Mouse (Mus musculus): Measurements from ENCODE around the gene Alk.

DNA sequence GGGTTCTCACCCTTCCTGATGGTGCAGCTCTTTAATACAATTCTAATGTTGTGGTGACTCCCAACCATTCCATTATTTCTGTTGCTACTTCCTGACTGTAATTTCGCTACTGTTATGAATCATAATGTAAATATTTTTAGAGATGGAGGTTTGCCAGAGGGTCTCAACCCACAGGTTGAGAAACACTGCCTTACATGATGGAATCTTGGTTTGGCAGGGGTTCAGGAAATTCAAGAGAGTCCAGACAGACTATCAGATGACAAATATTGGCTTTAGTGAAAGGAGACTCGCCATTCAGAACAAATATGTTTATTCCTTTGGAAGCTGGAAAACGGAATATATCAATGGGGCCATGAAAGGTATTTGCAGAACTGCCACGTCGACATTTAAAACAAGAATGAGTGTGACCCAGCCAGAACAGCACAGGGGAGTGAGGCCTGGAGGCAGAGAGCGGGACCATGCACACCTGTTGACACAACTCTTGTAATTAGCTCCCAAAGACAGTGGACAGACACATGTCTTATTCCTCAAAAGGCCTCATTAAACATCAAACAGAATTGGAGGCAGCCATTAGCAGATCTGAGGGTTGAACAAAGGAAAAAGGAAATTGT is 44.3 kb upstream of the Alk start:
- no peak for TF ChIP-seq CTCF (IDR thresholded peaks at IDR 0.05; ENCODE audit: low read depth)
- no peak for TF ChIP-seq EP300 (optimal IDR thresholded peaks at IDR 0.05)
